Mouse (Mus musculus) frontal cortex, postnatal 14 days (tissue): ENCODE measurements at regions not wholly inside any gene's neighbourhood (a gene's known extent, or its start where the extent isn't known, plus 50 kb on each side); places are given as distances from the start of the nearest gene placed in this dataset.

ENCODE experiments used
- DNase-seq, 2 experiments: peaks; one replicate each; pipeline ENCODE4 v3.0.0; 2022; ENCODE audit warnings: low spot score in 2 of 2

- DNase-seq, result no peak
These were observed 226.5 kb upstream of the Jarid2 start for GRCm38 (mm10) chr13:44502612-44503256.

GRCm38 (mm10) chr13:44503257-44503950 is 225.9 kb upstream of the Jarid2 start:
- no peak for DNase-seq

- DNase-seq, result no peak
These were observed 224.8 kb upstream of the Jarid2 start for GRCm38 (mm10) chr13:44504455-44504854.

GRCm38 (mm10) chr13:44506975-44507374 is 222.3 kb upstream of the Jarid2 start:
- no peak for DNase-seq

GRCm38 (mm10) chr13:44509526-44510159 is 219.6 kb upstream of the Jarid2 start:
- DNase-seq, result no peak

- no peak for DNase-seq
These were observed 215.6 kb upstream of the Jarid2 start for GRCm38 (mm10) chr13:44513378-44514285.

- no peak for DNase-seq
These were observed 214.6 kb upstream of the Jarid2 start for GRCm38 (mm10) chr13:44514636-44515158.

GRCm38 (mm10) chr13:44516863-44517262 is 212.4 kb upstream of the Jarid2 start:
- DNase-seq, result no peak

- no peak for DNase-seq
These were observed 212.0 kb upstream of the Jarid2 start for GRCm38 (mm10) chr13:44517312-44517711.

- DNase-seq, result no peak
These were observed 211.1 kb upstream of the Jarid2 start for GRCm38 (mm10) chr13:44518215-44518614.

GRCm38 (mm10) chr13:44523516-44523915 is 205.8 kb upstream of the Jarid2 start:
- no peak for DNase-seq

GRCm38 (mm10) chr13:44530867-44531564 is 198.3 kb upstream of the Jarid2 start:
- no peak for DNase-seq

GRCm38 (mm10) chr13:44532631-44533180 is 196.6 kb upstream of the Jarid2 start:
- DNase-seq, result no peak

GRCm38 (mm10) chr13:44534575-44535080 is 194.6 kb upstream of the Jarid2 start:
- DNase-seq, result no peak

GRCm38 (mm10) chr13:44535441-44535840 is 193.8 kb upstream of the Jarid2 start:
- no peak for DNase-seq

- DNase-seq, result no peak
These were observed 191.0 kb upstream of the Jarid2 start for GRCm38 (mm10) chr13:44538238-44538637.

GRCm38 (mm10) chr13:44540401-44540800 is 188.9 kb upstream of the Jarid2 start:
- no peak for DNase-seq

GRCm38 (mm10) chr13:44541243-44541653 is 188.0 kb upstream of the Jarid2 start:
- no peak for DNase-seq

GRCm38 (mm10) chr13:44544786-44545185 is 184.5 kb upstream of the Jarid2 start:
- no peak for DNase-seq

- no peak for DNase-seq
These were observed 183.0 kb upstream of the Jarid2 start for GRCm38 (mm10) chr13:44546289-44546688.

- DNase-seq, result no peak
These were observed 180.4 kb upstream of the Jarid2 start for GRCm38 (mm10) chr13:44548880-44549279.
